Mouse (Mus musculus) cerebellum, adult 9-11 months (tissue): ENCODE results near the gene Pacs2.

Experiments
- DNase-seq: peaks from one replicate; pipeline ENCODE4 v3.0.0; 2022

Gene Pacs2

DNA sequence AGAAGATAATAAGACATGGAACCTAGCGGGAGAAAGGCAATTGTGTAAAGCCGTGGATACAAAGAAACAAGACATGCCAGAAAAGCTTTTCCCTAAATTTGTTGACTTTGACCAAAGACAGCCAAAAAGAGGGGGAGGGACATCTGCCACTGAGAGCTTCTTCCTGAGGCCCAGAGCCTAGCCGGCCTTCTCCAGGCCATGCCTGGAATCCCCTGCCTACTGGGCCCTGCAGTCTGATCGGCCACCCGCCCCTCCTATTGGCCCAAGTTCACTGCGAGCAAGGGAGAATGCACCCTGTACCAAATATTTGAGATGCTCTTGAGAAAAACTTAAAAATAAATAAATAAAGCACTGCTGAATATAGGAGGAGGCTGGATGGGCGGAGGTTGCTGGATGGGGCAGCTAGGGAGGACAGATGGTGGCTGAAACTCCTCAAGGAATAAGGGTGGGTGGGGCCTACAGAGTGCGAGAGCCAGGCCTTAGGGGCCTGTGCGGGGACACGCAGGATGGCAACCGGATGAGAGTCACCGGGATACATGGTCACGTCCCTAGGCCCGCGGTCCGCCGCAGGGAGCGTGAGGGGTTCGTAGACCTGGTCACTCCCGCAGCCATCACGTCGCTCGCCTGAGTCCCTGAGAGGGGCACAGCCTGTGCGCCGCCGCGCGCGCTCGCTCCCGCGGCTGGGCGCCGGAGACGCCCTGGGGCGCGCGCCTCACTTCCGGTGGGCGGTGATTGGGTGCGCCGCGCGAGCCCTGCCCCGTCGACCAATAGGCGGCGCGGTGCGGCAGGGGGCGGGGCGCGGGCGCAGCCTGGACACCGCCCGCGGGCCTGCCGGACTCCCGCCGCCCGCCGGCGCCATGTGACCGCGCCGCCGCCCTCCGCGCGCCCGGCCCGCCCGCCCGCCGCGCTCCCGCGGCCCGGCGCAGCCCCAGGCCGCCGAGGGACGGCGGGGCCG is at the start of gene Pacs2:
Gene Pacs2 (plus strand): TSS at position 905 of the 955 bp plus-strand sequence.
- DNase-seq = peak; percentile 94

DNA sequence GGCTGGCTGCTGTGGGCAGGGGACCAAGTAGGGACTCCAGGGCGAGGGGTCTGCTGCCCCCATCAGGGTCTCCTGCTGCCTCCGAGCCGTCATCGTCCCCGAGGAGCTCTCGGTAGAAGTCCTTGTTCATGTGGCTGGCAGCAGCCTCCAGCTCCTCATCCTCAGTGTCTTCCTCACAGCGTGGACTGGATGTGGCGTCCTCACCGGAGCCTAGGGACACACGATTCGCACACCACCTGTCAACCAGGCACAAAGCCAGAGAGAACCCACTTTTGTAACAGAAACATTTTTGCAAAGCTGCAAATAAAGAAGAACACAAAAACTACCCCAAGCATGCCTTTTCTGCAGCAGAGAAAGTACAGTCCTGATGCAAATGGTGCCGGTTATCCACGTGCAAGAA is 48.5 kb upstream of the Pacs2 start:
- no peak for DNase-seq

DNA sequence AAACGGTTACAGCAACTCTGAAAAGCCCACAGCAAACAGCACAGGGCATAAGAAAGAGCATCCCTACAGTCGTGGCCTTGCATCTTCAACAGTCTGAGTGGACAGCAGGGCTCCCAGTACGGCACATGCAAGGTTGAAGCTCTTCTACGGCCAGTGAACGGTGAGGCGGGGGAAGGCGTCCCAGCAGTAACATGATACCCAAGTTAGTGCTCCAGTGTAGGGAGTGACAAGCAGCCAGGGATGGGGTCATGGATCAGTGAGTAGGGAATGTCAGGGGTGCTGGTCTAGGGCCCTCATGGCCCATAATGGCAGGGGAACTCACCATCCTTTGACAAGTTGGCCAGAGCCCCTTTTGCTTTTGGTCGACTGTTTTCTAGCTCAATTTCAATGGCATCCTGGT is 45.4 kb upstream of the Pacs2 start:
- no peak for DNase-seq

DNA sequence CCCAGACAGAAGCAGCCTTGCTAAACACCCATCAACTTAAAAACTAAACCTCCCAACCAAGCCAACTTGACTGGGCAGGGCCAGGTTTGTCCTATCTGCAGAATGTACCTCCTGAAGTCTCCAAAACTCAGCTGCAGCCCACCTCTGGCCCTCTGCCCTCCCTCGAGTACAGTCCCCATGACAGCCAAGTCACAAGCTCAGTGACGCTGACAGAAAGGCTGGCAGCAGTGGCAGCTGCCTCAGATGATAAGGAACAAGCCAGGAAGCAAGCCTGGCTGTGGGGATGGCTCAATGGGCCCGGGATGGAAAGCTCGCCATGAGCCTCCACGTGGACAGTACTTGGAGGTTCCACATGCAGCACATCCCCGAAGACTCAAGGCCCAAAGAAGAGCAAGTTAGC is 44.7 kb upstream of the Pacs2 start:
- no peak for DNase-seq

DNA sequence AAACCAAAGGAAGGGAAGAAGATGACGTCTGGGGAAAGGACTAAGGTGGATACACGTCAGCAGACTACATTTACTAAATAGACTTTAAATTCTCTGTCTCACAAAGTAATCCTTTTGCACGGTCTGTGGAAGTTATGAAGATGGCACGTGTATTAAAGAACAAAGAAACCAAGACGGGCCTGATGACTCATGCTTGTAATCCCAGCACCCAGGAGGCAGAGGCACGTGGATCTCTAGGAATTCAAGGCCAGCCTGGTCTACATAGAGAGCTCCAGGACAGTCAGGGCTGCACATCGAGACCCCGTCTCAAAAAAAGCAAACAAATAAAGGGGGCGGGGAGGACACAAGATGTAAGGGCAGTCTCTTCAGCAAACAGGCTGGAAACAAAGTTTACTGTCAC is 39.6 kb upstream of the Pacs2 start:
- no peak for DNase-seq

DNA sequence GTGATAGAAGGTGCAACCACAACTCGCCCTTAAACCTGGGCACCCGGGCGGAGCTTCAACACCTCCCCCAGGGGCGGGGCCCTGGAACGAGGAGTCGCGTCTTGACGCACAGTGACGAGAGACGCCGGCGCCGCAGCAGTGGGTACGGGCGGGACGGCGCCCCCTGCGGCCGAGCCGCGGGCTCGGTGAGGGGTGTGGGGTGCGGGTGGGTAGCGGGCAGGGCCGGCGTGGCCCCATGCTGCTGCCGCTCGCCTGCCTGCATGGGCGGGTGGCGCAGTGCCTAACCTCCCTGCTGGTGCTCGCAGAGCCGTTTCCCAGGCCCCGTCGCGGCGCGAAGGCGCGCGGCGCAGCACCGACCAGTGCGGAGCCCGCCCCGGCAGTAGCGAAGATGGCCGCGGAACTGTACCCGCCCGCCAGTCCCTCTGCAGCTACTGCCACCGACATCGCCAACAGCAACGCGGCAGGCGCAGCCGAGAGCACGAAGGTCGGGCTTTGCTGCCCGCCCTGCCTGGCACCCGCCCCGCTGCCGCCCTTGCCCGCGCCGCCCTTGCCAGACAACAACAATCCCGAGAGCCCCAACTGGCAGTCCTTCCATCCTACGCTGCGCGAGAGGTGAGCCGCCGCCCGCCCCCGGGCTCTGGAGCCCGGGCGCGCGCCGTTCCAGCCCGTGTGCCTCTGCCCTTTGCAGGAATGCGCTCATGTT is 37.8 kb upstream of the Pacs2 start, which contains the start of gene Btbd6:
Gene Btbd6 (plus strand): TSS at position 112 of the 703 bp plus-strand sequence.
- peak; percentile 94 for DNase-seq

DNA sequence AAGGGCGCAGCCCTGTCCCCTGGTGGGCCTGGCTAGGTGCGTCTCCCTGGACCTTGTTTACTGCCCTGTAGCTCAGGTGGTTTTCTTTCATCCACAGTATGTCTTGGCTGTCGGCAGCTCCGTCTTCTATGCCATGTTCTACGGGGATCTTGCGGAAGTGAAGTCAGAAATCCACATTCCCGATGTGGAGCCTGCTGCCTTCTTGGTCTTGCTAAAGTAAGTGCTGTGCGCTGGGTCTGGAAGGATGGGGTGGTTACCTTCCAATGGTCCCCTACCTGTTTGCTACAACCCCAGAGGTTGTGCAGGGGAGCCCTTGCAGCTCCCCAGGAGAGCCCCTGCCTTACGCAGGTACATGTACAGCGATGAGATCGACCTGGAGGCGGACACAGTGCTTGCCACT is 37.2 kb upstream of the Pacs2 start:
- DNase-seq = peak; percentile 58

DNA sequence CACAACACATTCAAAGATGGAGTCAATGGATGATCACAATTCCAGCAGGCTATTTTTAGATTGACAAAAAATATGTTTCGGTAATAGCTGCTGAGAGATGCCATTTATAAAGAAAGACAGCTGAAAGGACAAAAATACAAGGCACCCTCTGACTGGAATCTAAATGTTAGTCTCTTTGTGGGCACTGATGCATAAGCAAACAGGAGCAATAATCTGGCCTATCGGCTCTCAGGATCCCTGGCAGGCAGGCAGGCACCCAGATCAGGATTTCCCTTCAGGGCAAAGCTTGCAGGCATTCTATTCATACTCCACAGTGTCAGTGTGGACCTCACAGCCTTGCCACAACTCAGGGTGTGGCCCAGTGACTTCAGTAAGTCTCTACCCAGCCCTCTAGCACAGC is 32.3 kb upstream of the Pacs2 start:
- DNase-seq = no peak

DNA sequence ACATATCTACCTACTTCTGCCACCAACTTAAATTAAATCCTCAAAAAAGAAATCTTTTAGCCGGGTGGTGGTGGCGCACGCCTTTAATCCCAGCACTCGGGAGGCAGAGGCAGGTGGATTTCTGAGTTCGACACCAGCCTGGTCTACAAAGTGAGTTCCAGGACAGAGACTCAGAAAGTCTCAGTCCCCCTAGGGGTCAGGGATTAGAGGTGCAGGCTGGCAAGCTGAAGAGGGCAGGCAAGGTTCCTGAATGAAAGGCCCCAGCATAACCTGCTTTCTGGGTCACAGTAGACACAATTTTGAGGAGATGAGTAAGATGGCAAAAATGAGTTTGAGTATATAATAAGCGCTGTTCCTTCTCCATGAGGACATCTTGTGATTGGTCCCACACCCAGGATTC is 29.0 kb upstream of the Pacs2 start:
- DNase-seq = no peak

DNA sequence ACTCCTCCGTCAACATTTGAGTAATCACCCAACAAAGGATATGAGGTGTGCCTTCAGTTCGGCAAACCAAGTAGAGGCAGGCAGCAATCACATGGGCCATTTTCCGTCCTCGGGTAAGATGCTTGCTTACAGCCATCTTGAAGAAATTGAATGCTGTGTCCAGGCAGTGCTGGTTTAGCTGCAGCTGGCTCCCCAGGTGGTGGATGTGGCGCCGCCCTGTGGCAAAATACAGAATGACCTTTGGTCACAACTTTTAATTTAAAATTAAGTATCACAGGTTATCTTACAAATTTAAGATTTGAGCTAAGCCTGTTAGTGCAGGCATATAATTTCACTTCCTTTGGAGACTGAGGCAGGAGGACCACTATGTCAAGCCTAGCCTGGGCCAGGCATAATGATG is 26.4 kb upstream of the Pacs2 start:
- DNase-seq = no peak

DNA sequence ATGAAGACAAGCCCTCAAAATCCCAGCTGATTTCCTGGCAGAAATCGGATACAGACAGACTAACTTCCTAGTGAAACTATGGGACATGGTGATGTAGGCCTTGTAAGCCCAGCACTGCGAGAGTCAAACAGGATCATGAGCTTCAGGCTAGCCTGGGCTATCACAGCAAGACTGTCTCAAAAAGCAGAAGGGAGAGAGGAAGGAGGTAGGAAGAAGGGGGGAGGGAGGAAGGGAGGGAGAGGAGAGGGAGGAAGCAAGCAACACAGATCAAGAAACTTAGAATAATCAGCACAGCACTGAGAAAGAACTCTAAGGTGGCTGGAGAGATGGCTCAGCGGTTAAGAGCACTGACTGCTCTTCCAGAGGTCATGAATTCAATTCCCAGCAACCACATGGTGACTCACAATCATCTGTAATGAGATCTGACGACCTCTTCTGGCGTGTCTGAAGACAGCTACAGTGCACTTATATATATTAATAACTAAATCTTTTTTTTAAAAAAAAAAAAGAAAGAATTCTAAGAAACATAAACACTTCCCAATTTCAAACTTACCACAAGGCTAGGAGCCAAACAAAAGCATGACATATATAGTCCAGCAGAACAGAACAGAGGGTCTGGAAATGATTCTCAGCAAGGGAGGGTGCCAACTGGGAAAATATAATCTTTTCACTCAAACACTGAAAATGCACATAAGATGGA is 23.5 kb upstream of the Pacs2 start:
- DNase-seq = no peak

DNA sequence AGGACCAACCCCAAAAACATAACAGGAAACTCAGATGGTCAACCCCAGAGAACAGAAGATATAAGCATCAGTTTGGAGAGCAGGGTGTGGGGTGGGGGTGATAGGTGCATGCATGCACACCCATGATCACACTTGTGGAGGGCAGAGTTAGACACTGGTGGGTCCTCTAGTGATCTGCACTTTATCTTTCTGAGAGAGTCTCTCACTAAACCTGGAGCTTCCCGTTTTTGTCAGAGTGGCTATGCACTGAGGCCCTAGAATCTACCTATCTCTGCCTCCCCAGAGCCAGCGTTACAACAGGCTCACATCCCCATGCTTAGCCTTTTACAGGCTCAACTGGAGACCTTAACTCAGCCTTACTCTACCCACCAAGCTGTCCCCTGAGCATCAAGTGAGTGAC is 22.9 kb upstream of the Pacs2 start:
- no peak for DNase-seq

DNA sequence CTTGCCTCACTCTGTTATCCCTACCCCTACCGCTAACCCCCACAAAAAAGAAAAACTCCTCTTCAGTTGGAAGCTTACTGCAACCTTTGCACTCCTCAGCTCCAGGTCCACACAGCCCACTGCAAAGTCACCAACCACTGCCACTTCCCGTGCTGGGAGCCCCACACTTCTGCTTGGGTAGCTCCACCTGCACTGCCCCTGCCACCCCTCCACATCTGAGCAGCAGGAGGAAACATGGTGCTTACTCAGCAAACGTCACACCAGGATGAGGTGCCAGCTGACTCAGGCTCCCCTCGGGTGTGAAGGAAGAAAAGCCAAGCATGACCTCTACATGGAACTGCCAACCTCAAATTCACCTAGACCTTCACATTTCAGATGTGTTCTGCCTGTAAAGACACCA is 20.2 kb upstream of the Pacs2 start:
- no peak for DNase-seq

DNA sequence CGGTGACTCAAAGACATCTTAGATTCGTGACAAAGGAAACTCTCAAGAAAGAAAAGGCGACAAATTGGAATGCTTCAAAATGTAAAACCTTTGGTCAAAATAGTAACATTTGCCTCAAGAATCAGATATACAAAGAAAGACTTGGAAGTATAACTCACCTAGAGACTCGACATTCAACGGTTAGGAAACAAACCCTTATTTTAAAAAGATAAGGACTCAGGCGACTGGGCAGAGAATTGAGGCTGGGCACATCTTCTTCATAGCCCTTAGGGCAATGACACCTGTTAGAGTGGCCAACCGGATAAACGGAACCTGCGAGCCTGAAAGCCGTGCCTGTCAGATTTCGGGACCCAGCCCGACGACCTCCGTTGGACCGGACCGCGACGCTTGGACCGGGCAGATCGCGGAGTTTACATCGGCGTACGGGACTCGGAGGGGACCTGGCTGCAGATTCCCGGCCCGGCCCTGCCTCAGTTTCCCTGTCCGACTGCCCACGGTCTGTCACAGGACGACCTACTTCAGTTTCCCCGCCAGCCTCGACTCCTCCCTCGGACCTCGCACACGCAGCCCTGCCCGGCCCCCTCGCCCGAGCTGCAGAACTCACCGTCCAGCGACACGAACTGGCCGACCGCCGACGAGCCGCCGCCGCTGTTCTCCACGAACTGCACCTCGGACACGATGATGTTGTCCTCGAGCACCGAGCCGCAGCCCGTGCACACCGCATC is 14.6 kb upstream of the Pacs2 start:
- peak; percentile 81 for DNase-seq

DNA sequence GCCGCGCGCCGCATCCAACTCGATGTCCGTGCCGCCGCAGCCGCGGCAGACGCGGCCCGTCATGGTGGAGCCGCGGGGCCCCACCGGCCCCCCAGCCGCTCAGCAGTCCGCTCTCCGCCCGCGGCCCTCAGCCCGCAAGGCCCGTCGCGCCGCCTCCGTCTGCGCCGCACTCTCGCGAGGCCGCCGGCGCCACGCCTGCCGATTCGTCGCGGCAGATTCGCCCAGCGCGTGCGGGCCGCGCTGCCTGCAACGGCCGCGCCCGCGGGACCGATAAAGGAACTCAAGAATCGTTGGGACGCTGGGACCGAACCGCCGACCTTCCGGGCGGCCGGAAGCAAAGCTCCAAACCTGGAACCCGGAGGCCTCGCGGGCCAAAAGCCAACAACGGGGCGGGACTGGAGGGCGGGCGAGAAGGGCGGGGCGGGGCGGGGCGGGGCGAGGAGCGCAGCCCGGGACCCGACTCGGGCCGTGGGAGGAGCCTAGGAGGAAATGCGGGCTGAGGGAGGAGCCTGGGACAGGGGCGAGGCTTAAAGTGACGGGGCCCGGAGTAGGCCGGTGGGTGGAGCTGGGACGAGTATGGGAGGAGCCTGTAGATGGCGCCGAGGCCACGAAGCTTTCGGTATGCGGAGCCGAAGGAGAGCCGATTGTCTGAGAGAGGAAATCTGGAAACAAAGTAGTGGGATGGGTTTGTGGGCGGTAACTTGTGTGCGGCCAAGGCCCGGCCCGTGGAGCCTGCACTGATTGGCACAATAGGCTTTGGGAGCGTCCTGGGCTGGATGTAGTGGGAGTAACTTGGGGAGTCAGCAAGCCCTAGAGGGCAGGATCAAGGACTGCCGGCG is 13.8 kb upstream of the Pacs2 start, which contains the start of gene Brf1:
Gene Brf1 (minus strand): TSS at position 411 of the 839 bp plus-strand sequence.
- DNase-seq = peak; percentile 97

DNA sequence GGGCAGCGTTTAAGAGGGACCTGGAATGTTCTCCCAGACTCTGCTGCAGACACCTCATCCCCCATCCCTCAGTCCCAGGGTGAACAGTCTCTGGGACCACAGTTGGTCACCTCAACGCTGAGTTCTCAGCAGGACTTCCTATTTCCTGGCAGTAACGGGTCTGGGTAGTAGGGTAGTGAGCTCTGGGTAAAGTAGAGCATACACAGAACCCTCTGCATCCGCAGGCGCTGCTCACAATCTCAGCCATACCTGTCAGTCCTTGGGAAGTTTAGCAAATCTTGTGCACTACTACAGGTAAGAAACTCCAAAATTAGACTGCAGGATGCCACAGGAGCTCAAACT is 13.2 kb upstream of the Pacs2 start:
- no peak for DNase-seq

DNA sequence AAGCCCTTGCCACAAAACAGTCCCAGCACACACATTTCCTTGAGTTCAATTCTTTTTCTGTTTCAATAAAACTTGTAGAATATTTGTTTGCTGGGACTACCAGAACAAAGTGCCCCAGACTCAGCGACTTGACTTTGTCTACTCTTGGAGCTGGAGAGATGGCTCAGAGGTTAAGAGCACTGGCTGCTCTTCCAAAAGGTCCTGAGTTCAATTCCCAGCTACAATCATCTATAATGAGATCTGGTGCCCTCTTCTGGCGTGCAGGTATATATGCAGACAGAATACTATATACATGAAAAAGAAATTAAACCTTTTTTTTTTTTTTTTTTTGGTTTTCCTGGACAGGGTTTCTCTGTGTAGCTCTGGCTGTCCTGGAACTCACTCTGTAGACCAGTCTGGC is 11.6 kb upstream of the Pacs2 start:
- no peak for DNase-seq

DNA sequence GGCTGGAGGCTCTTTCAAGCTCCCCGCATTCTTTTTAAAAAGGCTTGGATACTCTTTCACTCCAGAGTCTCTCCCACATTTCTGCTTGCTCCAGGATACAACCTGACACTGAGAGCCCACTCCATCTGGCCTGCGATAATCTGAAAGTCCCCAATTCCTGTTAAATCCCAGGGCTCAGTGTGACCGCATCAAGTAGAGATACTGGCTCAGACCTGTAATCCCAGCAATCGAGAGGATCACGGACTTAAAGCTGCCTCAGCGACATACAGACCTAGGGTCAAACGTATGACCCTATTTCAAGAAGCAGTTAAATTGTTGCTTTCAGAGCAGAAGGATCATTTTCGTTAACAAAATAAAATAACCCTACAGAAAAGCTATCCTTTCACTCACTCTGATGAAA is 10.3 kb upstream of the Pacs2 start:
- DNase-seq = no peak

DNA sequence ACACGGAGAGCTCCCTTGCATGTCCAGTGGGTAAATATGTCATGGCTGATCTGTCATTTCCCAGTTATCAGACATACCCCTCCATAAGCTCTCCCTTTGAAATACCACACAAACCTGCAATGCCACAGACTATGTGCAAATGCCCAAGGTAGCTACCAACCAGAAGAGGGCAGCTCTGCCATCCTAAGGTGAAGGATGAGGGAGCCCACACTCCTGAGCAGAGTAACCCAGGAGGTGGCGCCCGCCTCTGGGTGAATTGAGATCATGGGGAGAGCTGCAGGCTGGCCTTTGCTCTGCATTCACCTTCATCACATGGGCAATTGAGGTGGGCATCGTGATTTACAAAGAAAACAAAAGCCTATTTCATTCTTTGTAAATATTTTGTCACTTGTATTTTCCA is 9.3 kb upstream of the Pacs2 start:
- peak; percentile 66 for DNase-seq

DNA sequence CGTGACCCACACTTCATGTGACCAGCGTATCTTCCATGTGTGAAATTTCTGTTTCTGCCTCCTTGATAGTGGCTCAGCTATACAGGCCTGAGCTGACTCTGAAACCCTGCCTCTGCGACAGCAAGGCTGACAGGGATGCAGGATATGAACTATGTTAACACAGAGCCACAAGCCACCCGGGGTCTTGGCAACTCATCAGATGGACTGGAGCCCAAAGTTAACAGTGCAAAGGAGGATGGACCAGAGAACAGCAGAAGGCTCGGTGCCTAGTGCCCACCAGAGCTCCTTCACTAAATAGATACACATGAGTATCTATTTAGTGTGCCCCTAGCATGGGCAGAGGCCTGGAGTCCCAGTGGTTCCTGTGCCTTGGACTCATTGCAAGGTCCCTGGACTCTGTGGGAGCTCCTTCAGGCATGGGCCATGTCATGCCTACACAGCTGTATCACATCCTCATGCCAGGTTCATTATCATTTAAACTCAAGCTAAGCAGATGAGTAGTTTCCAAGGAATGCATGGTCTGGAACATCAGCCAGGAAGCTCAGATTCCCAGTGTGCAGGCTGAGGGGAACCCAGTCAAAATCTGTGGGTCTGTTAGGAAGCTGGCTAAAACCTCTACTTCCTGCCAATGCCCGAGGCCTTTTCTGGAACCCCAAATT is 2.5 kb upstream of the Pacs2 start:
- peak; percentile 50 for DNase-seq

DNA sequence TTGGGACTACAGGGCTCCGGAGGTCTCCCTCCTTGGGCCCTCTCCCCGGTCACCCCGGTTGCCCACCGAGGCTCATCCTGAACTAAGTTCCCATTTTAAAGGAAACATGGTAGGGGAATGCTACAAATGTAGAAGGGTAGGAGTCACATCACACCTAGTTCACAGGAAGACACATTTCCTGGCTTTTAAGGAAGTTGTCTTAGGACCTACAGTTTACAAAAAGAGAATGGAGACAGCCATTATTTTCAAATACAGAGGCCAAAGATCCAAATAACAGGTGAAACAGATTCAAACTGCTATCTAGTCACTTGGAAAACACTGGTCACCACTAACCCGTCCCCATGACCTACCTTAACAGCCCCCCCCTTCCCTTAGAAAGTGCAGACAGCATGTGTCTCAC is 1.9 kb upstream of the Pacs2 start:
- no peak for DNase-seq
